Mouse (Mus musculus): ENCODE measurements around the gene Gli1.

DNA sequence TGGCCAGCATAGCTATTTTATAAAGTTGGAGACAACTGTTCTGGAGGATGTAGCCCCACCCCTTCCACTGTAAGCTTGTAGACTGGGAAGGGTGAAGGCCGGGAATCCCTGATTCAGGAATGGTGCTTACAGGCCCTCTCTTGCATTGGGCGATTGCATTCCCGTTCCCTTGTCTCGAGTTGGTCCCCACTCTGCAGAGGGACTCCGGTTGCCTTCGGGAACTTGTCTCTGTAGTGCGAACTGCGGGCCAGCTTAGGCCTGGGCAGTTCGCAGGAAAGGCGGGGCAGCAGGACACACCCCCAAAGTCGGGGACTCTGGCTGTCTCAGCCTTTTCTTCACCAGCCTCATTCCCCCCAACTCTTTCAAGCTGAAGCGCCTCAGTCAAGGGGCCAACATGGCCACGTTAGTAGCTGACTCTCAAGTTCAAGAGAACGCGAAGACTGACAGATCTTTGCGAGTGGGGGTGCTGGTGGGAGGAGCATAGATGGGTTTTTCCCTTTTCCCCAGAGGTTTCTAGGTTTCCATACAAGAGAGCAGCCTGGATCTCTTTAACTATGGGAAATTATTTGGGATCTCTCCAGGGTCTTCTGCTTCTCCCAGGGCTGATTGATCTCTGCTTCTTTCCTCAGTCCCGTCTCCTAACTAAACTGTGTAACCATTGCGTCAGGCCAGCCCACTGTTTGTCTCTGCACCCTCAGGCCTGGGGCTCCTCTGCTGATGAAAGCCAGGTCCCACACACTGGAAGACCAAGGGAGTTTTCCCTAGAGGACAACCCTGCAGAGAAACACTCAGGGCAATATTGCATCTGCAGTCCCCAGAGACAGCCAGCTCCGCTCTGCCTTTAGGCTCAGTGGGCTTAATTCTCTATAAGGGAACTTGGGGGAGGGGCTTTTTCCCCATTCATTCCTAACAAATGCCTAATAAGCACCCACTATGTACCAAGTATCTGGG lies 50.6 kb downstream of the Gli1 start:
- TF ChIP-seq CTCF (IDR thresholded peaks at IDR 0.05; ENCODE audit: control insufficient read depth, insufficient read depth, insufficient replicate concordance, low read depth, low read length) (no peak), POLR2A (IDR thresholded peaks at IDR 0.05; ENCODE audit: control insufficient read depth, low read depth, low read length) (no peak)

Data from testis, adult 2 months (tissue).